Mouse (Mus musculus): ENCODE data around the gene Mrpl55. TPM values are rescaled to one million over a fixed set of nuclear protein-coding genes. Genes with fewer than 3 reads are reported as not detected.
"Not testable (repeated sequence)": the region's sequence is repeated elsewhere in the genome, so short reads cannot be mapped to it uniquely, and the experiment has no call there.

The Mrpl55 gene
- total RNA-seq, 2 experiments from 2014 or later = 36.7 to 38.0 TPM

DNA sequence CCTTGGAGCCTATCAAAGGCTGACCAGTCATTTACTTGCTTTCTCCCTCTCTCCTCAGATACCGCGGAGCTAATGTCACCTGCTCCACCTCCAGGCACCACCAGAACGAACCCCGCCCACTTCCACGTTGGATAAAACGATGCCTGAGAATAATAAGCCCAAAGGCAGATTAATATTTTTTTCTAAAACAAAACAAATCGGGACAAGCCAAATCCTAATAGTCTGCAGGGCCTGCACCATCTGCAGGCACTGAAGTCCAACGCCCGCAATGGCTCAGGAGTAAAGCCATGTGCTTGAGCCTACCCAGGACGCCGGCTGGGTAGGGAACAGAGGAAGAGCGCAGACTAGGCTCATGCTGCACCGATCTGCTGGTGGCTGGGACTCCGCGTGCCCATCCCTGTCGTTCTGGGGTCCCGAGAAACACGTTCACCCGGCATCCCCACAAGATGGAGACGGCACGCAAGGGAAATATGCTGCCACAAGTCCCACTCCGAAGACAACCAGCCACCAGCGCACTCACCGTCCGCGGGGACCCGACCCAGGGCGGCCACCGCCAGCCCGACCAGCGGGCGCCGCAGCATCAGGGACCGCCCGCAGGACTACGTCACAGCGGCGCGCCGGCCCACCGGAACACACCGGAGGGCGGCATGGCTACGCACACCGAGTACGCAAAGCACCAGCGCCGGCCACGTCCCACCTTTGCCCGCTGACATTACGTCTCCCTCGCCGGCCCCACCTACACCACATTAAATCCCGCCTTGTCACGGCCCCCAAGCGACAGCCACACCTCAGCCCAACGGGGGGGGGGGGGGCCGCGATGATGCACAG is 10.8 kb upstream of the Mrpl55 start:
- DNase-seq = peak; percentile 86

DNA sequence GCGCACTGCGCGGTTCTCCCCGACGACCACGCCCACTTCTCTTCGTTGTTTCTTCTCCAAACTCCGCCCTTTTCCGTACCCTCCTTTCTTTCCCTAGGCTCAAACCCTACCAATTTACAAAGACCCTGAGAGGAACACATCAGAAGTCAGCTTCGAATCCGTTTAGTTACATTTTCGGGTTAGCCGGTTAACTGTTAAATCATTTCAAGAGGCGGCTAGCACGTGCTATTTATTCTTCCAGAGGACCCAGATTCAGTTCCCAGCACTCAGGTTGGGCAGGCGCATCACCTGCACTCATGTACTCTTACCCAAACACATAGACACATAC is 10.3 kb upstream of the Mrpl55 start, which contains the start of gene Guk1:
Guk1 (minus strand) TSS at position 154 of the 328 bp plus-strand sequence.
- no peak for DNase-seq

DNA sequence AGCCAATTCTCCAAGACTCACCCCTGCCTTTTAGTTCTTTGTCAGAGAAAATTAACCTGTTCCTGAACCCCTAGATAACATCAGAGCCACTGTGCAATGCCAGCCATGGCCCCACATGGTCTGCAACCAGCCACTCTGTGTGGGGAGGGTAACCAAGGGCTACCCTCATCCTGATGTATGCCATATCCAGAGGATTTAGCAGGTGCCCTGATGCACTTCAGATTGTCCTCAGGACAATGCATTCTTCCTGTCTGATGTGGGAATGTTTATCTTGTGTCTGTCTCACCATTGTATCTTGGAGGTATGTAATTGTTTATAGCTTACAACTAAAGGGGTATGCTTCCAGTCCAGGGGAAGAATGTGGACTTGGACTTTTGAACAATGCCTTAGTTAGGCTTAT is 6.1 kb upstream of the Mrpl55 start:
- DNase-seq = no peak

DNA sequence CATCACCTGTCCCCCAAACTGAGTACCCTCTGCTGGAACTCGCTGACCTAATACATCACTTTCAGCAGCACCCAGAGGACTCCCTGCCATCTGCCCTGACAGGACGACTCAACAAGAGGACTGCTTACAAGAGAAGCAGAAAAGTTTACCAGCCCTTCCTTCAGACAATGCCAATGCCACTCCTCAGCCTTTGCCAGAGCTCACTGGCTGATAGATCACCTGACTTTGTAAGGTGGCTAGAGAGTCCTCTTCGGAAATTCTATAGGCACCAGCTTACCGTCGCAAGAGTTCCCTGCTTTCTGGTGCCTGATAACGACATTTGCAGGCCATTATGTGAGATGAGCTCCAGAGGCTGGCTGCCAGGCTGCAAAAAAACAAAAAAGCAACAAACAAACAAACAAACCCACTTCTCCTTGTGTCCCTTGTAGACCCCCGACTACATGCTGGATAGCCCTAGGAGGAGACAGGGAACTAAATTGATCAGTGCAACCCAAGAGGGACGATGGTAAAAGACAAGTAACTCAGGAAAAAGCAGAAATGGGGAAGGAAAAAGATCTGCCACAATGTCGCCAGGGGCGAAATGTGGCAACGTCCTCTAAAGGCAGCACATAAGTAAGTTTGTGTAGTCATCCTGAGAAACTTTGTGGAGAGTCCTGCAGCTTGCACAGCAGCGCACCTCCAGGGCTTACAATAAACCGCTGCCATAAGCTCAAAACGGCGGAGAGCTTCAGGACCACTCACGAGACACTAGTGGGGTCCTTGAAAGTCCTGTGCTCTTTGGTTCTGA is 877 bp upstream of the Mrpl55 start:
- DNase-seq = no peak

DNA sequence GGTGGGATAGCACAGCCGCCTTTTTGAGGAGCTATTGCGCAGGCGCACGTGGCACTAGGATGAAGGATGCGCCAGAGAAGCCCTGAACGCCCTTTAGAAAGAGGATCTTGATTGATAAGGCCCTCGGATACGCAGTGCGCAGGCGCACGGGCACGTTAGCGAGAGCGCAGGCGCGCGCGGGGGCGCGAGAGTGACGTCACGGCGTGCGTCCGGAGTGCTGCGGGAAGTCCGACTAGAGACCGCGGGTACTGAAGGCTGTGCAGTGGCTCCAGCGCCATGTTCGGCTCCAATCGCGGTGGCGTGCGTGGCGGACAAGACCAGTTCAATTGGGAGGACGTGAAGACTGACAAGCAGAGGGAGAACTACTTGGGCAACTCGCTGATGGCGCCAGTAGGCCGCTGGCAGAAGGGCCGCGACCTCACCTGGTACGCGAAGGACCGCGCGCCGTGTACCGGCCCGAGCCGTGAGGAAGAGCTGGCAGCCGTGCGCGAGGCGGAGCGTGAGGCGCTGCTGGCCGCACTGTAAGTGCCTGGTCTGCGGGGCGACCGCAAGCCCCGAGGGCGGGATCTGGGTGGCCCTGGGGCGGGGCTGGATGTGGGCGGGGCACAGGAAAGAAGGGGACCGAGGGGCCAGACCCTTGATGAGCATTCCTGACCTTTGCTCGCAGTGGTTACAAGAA is 6.0 kb downstream of the Mrpl55 start, which contains the start of gene 2310033P09Rik:
2310033P09Rik (plus strand) TSS at position 169 of the 679 bp plus-strand sequence.
- peak; percentile 92 for DNase-seq

DNA sequence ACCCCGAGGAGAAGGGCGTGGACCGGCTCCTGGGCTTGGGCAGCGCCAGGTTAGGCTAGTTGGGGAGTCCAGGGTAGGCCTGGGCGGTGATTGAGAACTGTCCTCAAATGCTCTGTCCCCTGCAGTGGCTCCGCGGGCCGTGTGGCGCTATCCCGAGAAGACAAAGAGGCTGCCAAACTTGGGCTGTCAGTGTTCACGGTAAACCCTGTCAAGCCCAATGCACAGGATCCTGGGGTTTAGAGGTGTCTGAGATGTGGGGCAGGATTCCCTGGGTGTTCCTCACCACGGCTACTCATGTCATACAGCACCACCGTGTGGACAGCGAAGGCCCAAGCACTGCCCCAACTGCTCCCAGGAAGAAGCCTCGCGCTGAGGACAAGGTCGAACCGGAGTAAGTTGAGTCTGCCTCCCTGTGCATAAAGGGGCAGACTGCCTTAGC is 6.7 kb downstream of the Mrpl55 start:
- DNase-seq = peak; percentile 59

DNA sequence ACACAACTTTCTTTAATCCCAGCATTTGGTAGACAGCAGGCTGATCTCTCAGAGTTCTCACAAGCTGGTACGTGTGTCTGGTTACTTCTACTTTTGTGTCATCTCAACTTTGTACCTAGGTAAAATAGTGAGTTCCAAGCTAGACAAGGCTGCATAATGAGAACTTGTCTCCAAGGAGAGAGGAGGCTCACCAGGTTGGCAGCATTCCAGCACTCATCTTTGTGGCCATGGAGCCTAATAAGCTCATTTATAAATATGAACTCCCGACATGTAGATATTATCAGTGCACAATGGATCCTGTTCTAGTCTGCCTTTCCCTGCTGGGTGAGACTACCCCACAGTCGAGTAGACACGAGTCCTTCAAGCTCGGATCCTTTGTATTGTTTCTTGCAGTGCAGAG is 7.3 kb downstream of the Mrpl55 start:
- no peak for DNase-seq

DNA sequence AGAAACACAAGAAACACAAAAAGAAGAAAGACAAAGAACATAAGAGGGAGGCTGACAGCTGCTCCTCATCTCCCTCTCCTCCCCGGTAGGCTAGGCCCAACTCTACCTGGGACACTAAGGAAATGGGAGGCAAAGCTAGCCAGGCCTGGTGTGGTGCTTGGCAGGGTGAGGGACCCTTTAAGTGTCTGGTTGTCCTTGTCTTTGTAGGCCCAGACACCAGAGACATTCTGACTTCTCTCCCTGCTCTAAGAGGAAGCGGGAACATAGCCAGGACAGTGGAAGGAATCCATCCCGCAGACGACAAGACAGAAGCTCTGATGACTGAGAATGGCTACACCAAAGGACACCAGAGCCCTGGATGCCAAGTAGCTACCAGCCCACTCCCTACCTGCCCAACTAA is 7.7 kb downstream of the Mrpl55 start:
- DNase-seq = no peak

DNA sequence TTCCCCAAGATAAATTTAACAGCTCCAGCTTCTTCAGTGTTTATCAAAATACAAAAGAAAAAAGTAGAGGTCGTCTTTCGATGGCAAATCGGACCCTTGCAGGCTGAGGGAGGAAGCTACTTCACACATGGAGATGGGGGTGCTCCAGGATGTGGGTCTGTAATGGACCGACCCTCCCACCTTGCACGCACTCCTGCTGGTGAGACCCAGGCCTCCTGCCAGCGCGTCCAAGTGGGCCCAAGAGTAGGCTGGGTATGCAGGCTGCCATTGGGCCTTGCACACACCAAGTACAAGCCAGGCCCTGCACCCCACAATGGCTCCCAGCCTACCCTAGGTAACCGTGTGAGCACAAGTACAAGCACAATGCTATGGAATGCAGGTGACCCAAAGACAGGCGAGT is 9.3 kb downstream of the Mrpl55 start:
- not testable (repeated sequence) for DNase-seq

DNA sequence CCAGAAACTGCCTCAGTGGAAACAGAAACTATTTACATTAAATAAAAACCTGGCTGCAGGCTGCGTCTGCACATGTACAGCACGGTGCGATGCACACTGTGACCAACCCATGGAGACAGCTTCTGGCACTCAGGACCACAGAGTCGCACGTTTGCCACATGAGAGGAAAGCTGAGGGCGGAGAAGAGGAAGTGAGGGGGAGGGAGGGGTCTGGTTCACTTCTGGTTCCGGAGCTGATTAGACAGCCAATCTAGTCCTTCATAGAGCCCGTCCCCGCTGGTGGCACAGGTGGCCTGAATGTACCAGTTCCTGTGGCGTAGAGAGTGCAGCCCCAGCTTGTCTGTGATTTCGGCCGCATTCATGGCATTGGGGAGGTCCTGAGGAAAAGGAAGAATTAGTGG is 10.0 kb downstream of the Mrpl55 start:
- not testable (repeated sequence) for DNase-seq

DNA sequence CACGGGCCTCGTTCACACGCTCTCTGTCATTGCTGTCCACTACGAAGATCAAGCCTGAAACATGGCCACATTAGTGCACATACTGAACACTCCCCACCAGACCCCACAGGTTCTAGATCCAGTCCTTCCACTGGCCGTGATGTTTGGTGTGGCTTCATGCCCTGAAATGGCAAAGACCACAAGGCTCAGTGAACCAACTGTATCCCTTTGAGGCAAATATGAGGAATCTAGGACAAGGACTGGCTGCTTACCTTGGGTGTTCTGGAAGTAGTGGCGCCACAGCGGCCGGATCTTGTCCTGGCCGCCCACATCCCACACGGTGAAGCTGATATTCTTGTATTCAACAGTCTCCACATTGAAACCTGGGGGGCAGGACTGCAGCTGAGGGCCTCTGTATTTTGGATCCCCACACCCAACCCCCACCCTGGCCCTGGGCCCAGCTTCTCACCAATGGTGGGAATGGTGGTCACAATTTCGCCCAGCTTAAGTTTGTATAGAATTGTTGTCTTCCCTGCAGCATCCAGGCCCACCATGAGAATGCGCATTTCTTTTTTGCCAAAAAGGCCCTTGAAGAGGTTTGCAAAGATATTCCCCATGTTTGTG is 10.7 kb downstream of the Mrpl55 start:
- no peak for DNase-seq

DNA sequence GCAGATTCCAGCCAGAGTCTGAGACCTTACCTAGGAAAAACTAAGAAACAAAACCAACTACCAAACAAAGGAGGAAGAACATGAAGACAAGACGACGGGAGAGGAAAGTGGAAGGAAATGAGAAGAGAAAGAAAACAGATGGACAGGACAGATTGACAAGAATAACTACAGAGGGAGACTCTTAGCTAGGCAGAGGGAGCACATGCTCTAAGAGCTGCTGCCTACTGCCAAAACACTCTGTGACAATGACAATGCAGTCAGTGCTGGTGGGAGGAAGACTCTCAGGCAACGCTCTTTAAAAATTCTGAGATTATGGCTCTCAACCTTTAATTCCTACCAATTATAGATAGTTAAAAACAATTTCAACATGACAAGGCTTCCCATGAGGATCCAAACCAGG is 14.7 kb downstream of the Mrpl55 start:
- no peak for DNase-seq

DNA sequence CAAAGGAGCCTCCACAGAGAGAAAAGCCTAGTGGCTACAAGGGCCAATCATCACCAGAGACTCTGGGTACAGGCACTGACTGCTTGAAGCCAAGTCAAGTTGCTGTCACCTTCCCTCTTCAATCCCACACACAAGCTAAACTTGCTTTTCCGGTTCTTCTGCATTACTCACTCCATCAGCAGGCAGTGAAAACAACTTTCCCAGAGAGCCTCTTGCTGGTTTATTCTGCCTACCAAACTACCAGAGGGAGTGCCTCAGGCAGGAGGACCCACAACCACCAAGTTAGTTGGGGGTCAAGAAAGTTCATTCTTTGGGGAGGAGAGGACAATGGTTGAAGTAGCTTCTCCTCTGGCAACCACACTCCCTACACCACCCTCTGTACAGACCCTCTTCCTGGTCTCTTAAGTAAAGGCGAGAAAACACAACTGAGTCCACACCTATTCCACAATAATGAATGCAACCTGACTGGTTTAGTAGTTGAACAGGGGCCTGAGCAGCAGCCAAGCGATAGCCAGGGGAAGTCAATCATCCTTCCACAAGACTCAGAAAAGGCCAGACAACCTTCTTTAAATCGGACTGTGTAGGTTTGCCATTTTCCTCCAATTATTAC is 16.2 kb downstream of the Mrpl55 start:
- DNase-seq = no peak

DNA sequence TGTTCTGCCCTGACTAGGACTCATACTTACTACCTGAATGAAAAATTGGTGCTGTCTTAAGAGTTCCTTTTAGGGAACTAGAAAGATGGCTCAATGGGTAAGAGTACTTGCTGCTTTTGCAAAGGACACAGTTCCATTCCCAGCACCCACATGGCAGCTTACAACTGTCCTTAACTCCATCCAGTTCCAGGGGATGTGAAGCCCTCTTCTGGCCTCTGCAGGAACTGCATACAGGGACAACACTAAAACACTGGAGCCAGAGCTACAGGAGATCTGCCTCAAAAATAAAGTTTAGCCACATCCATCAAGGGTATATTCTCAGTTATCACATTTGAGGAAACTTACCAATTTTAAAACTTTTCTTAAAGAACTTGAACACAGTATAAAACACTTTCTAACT is 16.8 kb downstream of the Mrpl55 start:
- DNase-seq = no peak

DNA sequence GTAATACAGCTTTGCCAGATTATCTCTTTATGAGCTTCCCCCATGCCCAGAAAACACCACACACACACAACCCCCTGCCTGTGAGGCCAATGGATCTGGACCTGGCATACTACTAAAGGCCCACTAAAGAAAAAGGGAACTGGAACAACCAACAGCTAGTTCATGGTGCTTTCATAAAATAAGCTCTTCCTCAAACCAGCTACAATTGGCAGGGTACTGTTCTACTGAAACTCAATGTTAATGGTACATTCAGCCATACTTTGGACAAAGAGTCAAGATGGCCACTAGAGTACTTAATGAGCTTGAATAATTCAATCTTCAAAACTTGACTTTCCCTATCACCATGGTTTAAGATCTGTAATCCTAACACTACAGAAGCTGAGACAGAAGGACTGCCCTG is 19.3 kb downstream of the Mrpl55 start:
- DNase-seq = no peak

DNA sequence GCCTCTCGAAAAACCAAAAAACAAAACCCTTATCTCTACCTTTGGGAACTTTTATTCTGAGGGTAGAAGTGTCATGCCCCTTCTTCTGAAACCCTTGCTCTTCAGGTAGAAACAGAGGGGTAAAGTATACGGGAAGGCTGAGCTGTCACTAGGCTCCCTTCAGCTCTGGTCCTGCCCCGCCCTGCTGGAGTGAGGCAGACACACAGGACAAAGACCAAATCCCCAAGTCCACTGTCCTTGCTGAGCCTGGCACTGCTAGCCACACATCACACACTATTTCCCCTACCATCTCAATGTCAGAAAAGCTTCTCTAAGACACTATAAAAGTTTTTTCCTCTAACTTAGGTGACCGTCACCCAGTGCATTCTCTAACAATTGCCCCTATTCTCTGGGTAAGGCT is 20.0 kb downstream of the Mrpl55 start:
- no peak for DNase-seq

DNA sequence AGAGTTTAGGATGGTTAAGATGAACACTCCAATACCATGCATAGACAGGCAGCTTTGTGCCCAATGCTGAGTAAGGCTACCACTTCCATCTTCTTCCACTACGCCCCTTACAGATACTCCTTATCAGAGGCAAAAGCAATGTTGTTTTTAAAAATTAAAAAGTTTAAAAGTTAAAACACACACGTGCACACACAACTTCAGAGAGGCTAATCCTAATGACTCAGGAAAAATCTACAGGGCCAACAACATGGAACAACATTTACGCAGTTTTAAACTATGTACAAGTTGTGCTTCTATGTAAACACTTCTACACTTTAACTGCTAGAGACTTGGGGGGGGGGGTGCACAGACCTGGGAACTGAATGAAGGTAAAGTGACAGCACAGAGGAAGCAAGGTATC is 21.7 kb downstream of the Mrpl55 start:
- no peak for DNase-seq

DNA sequence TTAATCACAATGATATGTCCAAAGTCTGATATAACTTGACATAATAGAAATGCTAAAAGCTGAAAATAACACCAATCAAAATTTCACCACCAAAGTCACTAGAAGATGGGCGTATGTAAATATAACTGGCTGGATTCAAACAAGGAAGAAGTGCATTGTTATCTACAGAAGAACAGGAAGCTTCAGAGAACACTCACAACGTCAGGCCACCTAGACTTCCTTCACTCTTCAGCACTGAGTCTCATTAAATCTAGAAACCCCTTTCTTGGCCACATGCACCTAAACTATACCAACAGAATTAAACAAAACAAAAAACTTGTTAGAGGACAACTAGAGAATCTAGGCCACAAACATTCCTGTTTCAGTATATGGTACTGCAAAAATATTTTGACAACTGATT is 22.2 kb downstream of the Mrpl55 start:
- DNase-seq = no peak

DNA sequence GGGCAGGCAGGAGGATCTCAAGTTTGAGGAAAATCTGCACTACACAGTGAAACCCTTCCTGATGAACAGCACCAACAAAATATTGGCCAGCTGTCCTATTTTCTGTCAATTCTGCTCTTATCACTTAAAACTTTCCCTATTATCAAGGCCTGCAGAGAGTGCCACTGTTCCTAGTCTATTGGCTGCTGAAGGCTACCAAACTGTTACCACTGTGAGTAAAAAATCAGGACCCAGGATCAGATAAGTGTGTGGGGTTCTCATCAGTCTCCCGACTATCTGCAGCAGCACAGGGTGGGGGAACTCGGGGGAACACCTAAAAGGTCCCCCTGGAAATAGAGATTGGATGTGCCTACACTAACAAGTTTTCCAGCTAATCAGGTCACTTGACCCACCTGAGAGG is 22.9 kb downstream of the Mrpl55 start:
- no peak for DNase-seq

DNA sequence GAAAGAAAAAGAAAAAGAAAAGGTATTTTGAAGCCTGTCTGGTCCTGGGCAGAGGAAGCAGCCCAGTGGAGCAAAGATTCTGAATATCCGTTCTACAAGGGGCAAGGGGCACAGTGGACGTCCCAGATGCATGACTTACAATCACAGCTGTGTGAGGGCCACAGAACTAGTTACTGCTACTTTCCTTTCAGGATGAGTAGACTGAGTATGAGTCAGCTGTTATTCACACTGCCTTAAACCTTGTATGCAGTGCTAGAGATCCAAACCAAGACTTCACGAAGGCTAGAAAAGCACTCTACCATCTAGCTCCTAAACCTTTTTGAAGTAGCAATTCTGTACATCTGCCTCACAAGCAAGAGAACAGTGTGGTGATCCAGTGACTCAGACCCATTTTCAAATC is 24.0 kb downstream of the Mrpl55 start:
- DNase-seq = no peak

DNA sequence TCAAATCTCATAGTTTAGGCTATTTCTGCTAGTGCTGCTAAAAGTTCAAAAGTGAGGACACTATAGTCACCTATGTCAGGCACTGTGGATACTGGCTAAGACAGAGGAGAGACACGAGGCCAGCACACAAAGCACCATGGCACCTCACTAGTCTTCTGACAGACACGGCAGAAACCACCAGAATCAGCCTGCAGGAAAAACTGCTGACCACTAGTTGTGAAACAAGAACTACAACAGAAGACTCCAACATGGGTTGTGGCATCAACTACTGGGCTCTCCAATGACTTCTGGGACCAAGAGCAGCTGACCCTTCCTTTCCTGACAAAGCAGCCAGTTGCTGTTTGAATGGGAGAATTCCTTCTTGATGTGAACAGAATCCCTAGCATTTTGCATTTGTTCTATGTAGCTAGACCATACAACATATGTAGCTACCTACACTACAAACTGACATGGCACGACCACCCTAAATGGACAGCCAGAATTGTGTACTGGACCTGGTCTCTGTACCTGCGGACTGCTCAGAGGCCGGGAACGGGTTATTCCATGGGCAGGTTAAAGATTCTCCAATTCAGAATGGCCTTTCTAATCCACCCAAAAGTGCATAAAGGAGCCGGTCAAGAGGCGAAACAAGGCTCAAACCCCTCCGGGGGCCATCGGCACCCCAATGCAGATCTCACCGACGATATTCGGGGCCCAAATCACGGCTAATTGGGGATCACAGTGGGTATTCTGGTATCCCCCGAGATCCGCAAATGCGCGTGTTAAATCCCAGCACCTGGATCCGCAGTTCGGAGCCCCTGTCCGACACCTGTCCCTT is 24.7 kb downstream of the Mrpl55 start:
- no peak for DNase-seq
